Mouse (Mus musculus) kidney, adult 2 months (tissue): ENCODE data around the gene Abca17. TPM values are rescaled to one million over a fixed set of nuclear protein-coding genes. Genes with fewer than 3 reads are reported as not detected.
A peak's percentile ranks its signal among the peaks of the same experiment; 100 is the strongest.

Source experiments
- DNase-seq: peaks from one replicate; pipeline ENCODE4 v3.0.0; 2021
- H3K27ac ChIP-seq: fragments of 200-500 bp; 2 replicates; pipeline ENCODE4 v1.5.1; 2012; ENCODE audit warnings: low read depth, low read length, control low read depth, inconsistent platforms; ENCODE audit not compliant: insufficient read depth
- H3K27me3 ChIP-seq: fragments of 200-500 bp; replicated peaks from 2 replicates; pipeline ENCODE4 v1.6.1; 2012; ENCODE audit warnings: mild to moderate bottlenecking, moderate library complexity, low read length, inconsistent platforms; ENCODE audit not compliant: control insufficient read depth, insufficient read depth
- H3K36me3 ChIP-seq: fragments of 200-500 bp; 2 replicates; pipeline ENCODE4 v1.6.1; 2012; ENCODE audit warnings: mild to moderate bottlenecking, moderate library complexity, low read length, inconsistent platforms; ENCODE audit not compliant: control insufficient read depth, insufficient read depth
- H3K4me1 ChIP-seq: fragments of 200-500 bp; 2 replicates; pipeline ENCODE4 v1.6.1; 2011; ENCODE audit warnings: low read length; ENCODE audit not compliant: control insufficient read depth, insufficient read depth
- H3K4me3 ChIP-seq: fragments of 200-500 bp; 2 replicates; pipeline ENCODE4 v1.5.1; 2011; ENCODE audit warnings: mild to moderate bottlenecking, low read depth, low read length, control low read depth; ENCODE audit not compliant: insufficient read depth
- CTCF ChIP-seq: fragments of 200-500 bp; conservative IDR thresholded peaks from 2 replicates; pipeline ENCODE4 v1.5.1; 2011; ENCODE audit warnings: low read depth, mild to moderate bottlenecking, control low read depth, low read length, moderate library complexity, mixed read lengths; ENCODE audit not compliant: insufficient read depth, insufficient read length
- POLR2A ChIP-seq: fragments of 200-500 bp; IDR thresholded peaks from one replicate; pipeline ENCODE4 v1.6.1; 2011; ENCODE audit warnings: low read depth, low read length, control low read depth
- WGBS: fragments of 180-500 bp; shearing (Covaris S2); methylation state at CpG from one replicate; pipeline ENCODE4 v1.1.7; 2018; 5-methylcytosine and 5-hydroxymethylcytosine counted together
- polyA plus RNA-seq: library from polyadenylated mRNA; depleted of rRNA; stranded (reverse); fragments of >200 nt; gene quantifications from 2 replicates; pipeline ENCODE4 v1.2.3, GENCODE M21; 2012

Abca17 gene
- polyA plus RNA-seq, 1 experiment: 0.31 TPM

- no peak for DNase-seq
- H3K27me3 ChIP-seq: no peaks in the 10 kb centered on the region
- 74% methylated on average over 2 of the region's 2 CpGs for WGBS
- H3K4me3 ChIP-seq: no peak overlapping the region
- no peaks in the 10 kb centered on the region for H3K36me3 ChIP-seq
- no peaks in the 10 kb centered on the region for H3K4me1 ChIP-seq
- TF ChIP-seq CTCF (no peak), POLR2A (no peak)
- no peak overlapping the region for H3K27ac ChIP-seq
Measured at GRCm38 (mm10) chr17:24264766-24265165, 86.1 kb downstream of the Abca17 start.

GRCm38 (mm10) chr17:24260516-24260915, 90.4 kb downstream of the Abca17 start:
- no peak for DNase-seq
- TF ChIP-seq CTCF (no peak), POLR2A (no peak)
- Histone ChIP-seq H3K4me1 (no peaks in the 10 kb centered on the region), H3K36me3 (no peaks in the 10 kb centered on the region), H3K27ac (no peak overlapping the region), H3K27me3 (no peaks in the 10 kb centered on the region), H3K4me3 (no peak overlapping the region)
- WGBS: 67% methylated on average over 4 of the region's 4 CpGs

GRCm38 (mm10) chr17:24259702-24260101, 91.2 kb downstream of the Abca17 start:
- no peaks in the 10 kb centered on the region for H3K36me3 ChIP-seq
- no peak overlapping the region for H3K4me3 ChIP-seq
- 59% methylated on average over 5 of the region's 5 CpGs for WGBS
- no peak for TF ChIP-seq POLR2A
- no peak for TF ChIP-seq CTCF
- H3K27ac ChIP-seq: no peak overlapping the region
- no peaks in the 10 kb centered on the region for H3K4me1 ChIP-seq
- no peak for DNase-seq
- no peaks in the 10 kb centered on the region for H3K27me3 ChIP-seq

GRCm38 (mm10) chr17:24258981-24259380, 91.9 kb downstream of the Abca17 start:
- DNase-seq: peak; percentile 8
- Histone ChIP-seq H3K27ac (no peak overlapping the region), H3K36me3 (no peaks in the 10 kb centered on the region), H3K27me3 (no peaks in the 10 kb centered on the region), H3K4me1 (no peaks in the 10 kb centered on the region), H3K4me3 (no peak overlapping the region)
- TF ChIP-seq POLR2A (no peak), CTCF (no peak)
- 41% methylated on average over 4 of the region's 4 CpGs for WGBS

- Histone ChIP-seq H3K27me3 (no peaks in the 10 kb centered on the region), H3K36me3 (no peaks in the 10 kb centered on the region), H3K4me3 (no peak overlapping the region), H3K27ac (no peak overlapping the region), H3K4me1 (no peaks in the 10 kb centered on the region)
- 96% methylated on average over 2 of the region's 2 CpGs for WGBS
- DNase-seq: no peak
- no peak for TF ChIP-seq CTCF
- no peak for TF ChIP-seq POLR2A
Measured at GRCm38 (mm10) chr17:24252329-24252728, 98.5 kb downstream of the Abca17 start.

GRCm38 (mm10) chr17:24251320-24252069, 99.4 kb downstream of the Abca17 start, which contains the start of gene Ccnf:
Gene Ccnf, minus strand, starts transcription at chr17:24251484.
- no peak within 1 kb of the TSS for H3K27ac ChIP-seq

GRCm38 (mm10) chr17:24250988-24251319, 99.9 kb downstream of the Abca17 start:
- Histone ChIP-seq H3K27me3 (no peaks in the 10 kb centered on the region), H3K27ac (no peak overlapping the region), H3K4me3 (peak overlapping the region; percentile 70), H3K36me3 (no peaks in the 10 kb centered on the region), H3K4me1 (no peaks in the 10 kb centered on the region)
- under 1% methylated on average over 32 of the region's 32 CpGs for WGBS
- TF ChIP-seq POLR2A: no peak
- TF ChIP-seq CTCF: no peak
- DNase-seq: no peak

More at GRCm38 (mm10) chr17:24251320-24252069, 99.4 kb downstream of the Abca17 start, which contains the start of gene Ccnf:
- Histone ChIP-seq H3K27me3 (no peaks in the 10 kb centered on the region), H3K4me3 (peak within 1 kb of the TSS; percentile 76), H3K36me3 (no peaks in the 10 kb centered on the region), H3K4me1 (no peaks in the 10 kb centered on the region)
- WGBS: under 1% methylated on average over 48 of the region's 48 CpGs
- DNase-seq: peak; percentile 99
- no peak for TF ChIP-seq POLR2A
- TF ChIP-seq CTCF: no peak

GRCm38 (mm10) chr17:24248641-24249040, 102.2 kb downstream of the Abca17 start:
- H3K27me3 ChIP-seq: no peaks in the 10 kb centered on the region
- DNase-seq: no peak
- TF ChIP-seq CTCF (no peak), POLR2A (no peak)
- H3K4me3 ChIP-seq: no peak overlapping the region
- no peak overlapping the region for H3K27ac ChIP-seq
- 95% methylated on average over 2 of the region's 2 CpGs for WGBS
- H3K36me3 ChIP-seq: no peaks in the 10 kb centered on the region
- no peaks in the 10 kb centered on the region for H3K4me1 ChIP-seq
